Mouse (Mus musculus) embryo, embryonic 10 days (tissue): ENCODE measurements around the gene Slc22a15.

Experiments
- DNase-seq: peaks from one replicate; pipeline ENCODE4 v3.0.0-alpha.2; 2015; ENCODE audit warnings: low spot score

Gene Slc22a15

GRCm38 (mm10) chr3:101916525-101916924, 7.7 kb downstream of the Slc22a15 start:
- DNase-seq, result no peak

GRCm38 (mm10) chr3:101915048-101915801, 9.0 kb downstream of the Slc22a15 start:
- no peak for DNase-seq

DNA sequence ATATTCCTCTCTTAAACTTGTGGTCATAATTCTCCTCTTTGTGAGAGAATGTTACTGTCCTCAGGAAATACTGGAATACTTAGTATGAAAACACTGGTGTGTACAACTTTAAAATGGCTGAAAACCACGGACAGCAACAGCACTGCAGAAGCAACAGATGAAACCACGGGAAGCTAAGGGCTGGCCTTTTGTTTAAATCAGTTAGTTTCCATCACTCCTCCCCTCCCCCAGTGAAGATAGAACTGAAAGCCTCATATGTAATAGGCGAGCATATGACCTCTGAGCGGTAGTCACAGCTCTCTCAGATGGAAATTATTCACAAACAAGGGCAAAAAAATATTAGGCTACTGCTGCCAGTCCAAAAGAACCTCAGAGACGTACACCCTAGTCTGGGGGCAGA, 10.0 kb downstream of the Slc22a15 start:
- no peak for DNase-seq

DNA sequence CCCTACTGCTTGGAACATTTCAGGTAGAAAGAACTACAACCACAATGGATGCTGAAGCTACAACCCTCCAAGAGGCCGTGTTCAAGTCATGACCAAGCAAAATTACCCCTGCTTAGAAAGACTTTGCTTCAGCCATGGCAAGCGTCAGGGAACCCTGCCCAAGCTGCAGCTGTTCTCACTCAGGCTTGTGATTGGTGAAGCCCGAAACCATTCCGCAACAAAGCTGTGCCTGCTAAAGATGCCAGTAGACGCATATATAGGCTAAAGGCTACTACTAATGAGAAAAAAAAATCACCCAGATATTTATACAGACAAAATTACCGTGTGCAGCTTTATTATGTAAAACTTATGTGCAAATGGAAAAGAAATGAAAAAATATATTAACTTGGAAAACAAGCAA, 12.2 kb downstream of the Slc22a15 start:
- no peak for DNase-seq

- no peak for DNase-seq
These were observed 17.2 kb downstream of the Slc22a15 start for GRCm38 (mm10) chr3:101907049-101907448.

DNA sequence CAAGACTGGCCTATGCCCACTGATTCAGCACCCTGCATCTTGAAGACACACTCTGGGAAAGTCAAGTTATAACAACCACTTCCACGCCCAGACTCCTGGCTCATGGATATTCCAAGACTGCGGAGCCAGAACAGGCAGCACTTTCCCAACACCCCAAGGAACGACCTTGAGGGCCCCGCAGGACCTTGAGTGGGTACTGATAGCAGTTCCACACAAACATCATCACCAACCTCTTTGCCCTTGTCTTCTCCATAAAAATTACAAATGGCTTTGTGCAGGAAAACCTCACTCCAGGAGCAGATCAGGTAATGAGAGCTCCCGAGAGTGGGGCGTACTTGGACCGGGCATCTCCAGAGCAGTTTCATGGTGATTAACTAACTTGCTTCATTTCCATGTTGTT, 19.5 kb downstream of the Slc22a15 start:
- DNase-seq, result no peak

GRCm38 (mm10) chr3:101903091-101903490, 21.2 kb downstream of the Slc22a15 start:
- no peak for DNase-seq

GRCm38 (mm10) chr3:101902344-101902743, 21.9 kb downstream of the Slc22a15 start:
- no peak for DNase-seq

- no peak for DNase-seq
These were observed 26.8 kb downstream of the Slc22a15 start for GRCm38 (mm10) chr3:101897377-101897974.

- peak; percentile 93 for DNase-seq
These were observed 27.4 kb downstream of the Slc22a15 start for GRCm38 (mm10) chr3:101896893-101897292.

GRCm38 (mm10) chr3:101895376-101895910, 28.8 kb downstream of the Slc22a15 start:
- no peak for DNase-seq

GRCm38 (mm10) chr3:101885591-101885990, 38.7 kb downstream of the Slc22a15 start:
- no peak for DNase-seq

DNA sequence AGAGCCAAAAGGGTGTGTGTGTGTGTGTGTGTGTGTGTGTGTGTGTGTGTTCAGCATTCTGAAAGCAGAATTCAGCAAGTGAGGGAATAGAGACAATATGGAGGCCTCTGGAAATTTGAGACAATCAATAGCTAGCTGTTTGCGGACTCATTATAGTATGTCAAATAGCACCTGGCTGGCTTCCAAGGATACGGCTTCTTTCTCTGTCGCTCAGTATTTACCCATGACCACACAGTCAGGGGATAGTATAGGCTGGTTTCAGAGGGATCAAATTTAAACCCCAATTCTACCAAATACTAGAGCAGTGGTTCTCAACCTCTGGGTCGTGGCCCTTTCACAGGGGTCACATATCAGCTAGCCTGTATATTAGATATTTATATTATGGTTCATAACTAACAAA, 39.2 kb downstream of the Slc22a15 start:
- no peak for DNase-seq

DNA sequence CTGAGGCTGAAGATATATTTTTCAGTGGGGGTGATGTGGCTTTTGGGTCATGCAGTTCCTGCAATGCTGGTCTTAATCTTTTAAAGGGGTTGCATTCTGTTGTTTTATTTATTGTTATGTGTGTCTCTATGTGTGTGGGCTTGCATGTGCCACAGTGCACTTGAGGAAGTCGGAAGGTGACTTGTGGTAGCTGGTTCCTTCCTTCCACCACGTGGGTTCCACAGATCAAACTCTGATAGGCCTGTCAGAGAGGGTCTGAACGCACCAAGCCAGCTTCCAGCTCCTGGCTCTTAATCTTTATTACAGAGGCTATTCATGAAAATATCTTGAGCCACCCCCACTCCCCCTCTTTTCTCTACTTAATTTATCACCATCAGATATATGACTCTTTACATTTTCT, 40.4 kb downstream of the Slc22a15 start:
- DNase-seq, result no peak

DNA sequence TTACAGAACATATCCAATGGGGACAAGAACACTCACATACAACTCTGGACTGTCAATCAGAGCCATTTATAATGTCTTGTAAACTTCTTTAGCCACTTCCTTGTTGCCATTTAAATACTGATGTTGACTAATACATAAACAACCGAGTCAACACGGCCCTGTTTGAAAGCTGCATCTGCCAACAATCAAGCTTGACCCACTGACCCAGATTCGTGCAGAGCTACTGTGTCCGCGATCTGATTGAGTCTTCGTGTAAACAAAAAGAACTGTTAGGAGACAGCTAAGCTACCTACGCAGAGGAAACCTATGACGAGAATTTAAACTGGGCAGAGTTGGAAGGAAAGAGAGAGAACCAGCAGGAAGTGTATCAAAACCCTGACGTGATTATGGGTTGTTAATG, 42.5 kb downstream of the Slc22a15 start:
- DNase-seq, result no peak

- DNase-seq, result peak; percentile 47
These were observed 43.4 kb downstream of the Slc22a15 start for GRCm38 (mm10) chr3:101880818-101881217.

- DNase-seq, result peak; percentile 44
These were observed 46.1 kb downstream of the Slc22a15 start for GRCm38 (mm10) chr3:101878136-101878535.

DNA sequence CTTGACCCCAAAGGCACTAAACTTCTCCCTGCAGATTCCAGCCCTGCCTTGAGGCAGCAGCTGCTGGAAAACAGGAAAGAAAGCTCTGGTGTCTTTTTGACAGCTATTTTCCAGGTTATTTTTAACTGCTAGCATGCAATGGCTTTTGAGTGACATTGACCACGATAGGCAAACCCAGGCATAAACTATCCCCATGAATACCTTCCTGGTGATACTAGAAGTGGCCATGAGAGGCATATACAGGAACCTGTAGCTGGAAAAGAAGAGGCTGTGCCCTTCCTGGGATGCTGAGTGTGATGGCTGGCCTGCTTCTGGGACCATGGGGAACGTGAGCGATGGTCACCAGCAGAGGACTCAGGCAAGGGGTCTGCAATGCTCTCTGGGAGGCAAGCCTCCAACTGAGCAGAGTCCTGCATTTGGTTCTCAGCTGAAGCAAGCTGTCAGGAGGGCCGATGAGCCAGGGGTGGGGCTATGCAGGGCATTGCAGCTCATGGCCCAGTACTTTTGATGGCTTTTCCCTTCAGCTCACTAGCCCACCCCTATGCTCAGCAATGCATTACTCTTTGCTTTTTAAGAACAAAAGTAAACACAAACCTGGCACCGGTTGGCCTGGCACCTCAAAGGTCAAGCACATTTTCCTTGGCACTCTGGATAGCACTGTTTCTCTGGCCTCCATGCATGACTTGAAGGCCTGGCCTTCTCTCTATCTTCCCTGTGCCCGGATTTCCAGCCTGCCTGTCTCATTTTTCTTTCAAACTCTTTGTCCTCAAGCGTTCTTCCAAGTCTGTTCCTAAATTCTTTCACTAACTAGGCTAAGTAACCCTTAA, 47.6 kb downstream of the Slc22a15 start:
- DNase-seq, result no peak

- no peak for DNase-seq
These were observed 48.9 kb downstream of the Slc22a15 start for GRCm38 (mm10) chr3:101875258-101875920.

DNA sequence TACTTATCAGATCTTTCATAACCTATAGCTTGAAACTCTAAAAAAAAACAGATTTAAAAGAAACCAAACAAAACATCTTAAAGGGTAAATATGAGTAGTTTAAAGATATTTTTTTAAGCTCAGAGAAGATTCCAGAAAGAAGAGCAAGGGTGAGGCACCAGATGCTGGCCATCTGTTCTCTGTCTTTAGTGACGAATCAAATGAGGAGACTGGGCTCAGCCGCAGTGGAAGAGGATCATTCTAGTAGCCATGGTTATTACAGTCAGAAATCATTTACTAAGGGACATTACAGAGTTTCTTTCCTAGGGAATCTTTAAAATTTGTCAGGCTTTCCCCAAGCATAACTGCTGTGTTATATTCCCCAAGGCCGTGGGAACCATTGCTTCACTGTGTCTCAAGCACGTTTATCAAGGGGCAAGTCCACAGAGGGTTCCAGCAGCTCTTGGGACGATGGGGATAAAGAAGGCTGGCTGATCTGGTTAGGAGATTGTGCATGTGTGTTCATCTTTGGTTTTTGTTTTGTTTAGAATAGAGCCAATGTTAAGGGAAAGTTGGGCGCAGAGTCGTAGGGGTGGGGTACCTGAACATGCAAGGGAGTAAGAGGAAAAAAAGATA, 51.1 kb downstream of the Slc22a15 start:
- DNase-seq, result no peak

DNA sequence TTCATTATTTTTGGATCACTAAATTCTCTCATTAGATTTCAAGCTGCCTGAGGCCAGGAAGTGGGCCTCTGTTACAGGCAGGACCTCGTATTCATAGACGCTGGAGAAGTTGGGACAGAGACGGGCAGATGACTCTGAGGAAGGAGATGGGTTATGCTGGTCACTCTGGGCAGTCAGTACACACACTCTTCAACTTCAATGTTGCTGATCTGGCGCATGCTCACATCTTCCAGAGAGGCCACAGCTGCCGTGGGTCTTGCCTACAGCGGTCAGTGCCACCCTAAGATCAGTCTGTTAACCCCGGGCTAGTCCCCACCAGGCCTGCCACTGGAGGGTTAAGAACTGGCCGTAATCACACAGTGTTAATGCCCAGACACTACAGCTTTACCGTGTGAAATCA, 52.3 kb downstream of the Slc22a15 start:
- no peak for DNase-seq

DNA sequence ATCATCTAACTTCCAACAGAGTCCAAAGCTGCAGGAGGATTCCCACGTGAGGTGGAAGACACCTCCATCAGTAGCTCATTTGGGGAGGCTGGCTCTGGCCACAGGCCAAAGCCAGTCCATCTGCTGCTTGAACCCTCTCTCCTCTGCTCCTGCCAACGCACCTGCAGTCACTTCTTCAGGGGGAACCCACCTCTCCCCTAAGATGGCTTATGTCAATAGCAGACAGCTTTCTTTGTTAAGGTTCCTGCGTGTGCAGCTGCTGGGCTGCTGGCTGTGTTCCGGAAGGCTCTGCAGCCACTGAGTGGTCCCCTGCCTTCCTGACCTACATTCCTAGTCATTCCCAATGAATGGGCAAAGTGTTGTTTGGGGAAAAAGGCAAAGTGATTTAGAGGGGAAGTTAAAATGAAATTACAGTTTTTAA, 57.2 kb downstream of the Slc22a15 start:
- no peak for DNase-seq
